Mouse (Mus musculus): ENCODE measurements around the gene Gm49345.
A peak's percentile ranks its signal among the peaks of the same experiment; 100 is the strongest.
"Not testable (repeated sequence)": the region's sequence is repeated elsewhere in the genome, so short reads cannot be mapped to it uniquely, and the experiment has no call there.

Gm49345 gene

GRCm38 (mm10) chr13:67637294-67638007 is at the start of gene Gm49345, which contains the start of gene Zfp729a:
Gm49345 (minus strand) TSS chr13:67637769.
Zfp729a (minus strand) TSS chr13:67637791.
- peak; percentile 93 for DNase-seq (ENCODE audit: low read depth, low spot score)

GRCm38 (mm10) chr13:67686971-67687370 is 49.4 kb upstream of the Gm49345 start, which contains the start of gene Zfp738:
Zfp738 (minus strand) TSS chr13:67687071.
- DNase-seq (ENCODE audit: low read depth, low spot score), result no peak

- DNase-seq (ENCODE audit: low read depth, low spot score), result not testable (repeated sequence)
These were observed 46.3 kb upstream of the Gm49345 start for GRCm38 (mm10) chr13:67683841-67684240.

GRCm38 (mm10) chr13:67682959-67683735 is 45.6 kb upstream of the Gm49345 start:
- DNase-seq (ENCODE audit: low read depth, low spot score), result peak; percentile 91

- no peak for DNase-seq (ENCODE audit: low read depth, low spot score)
These were observed 37.3 kb upstream of the Gm49345 start for GRCm38 (mm10) chr13:67674902-67675301.

GRCm38 (mm10) chr13:67652496-67652895 is 14.9 kb upstream of the Gm49345 start:
- DNase-seq (ENCODE audit: low read depth, low spot score), result no peak

- DNase-seq (ENCODE audit: low read depth, low spot score), result peak; percentile 7
These were observed 27.5 kb downstream of the Gm49345 start for GRCm38 (mm10) chr13:67610108-67610507.

GRCm38 (mm10) chr13:67609066-67609876 is 28.3 kb downstream of the Gm49345 start, which contains the start of gene Zfp729b:
Zfp729b (minus strand) TSS chr13:67609707.
- peak; percentile 93 for DNase-seq (ENCODE audit: low read depth, low spot score)

GRCm38 (mm10) chr13:67572591-67573189 is 64.9 kb downstream of the Gm49345 start:
- DNase-seq (ENCODE audit: low read depth, low spot score), result no peak

GRCm38 (mm10) chr13:67553730-67554129 is 83.8 kb downstream of the Gm49345 start, which contains the start of gene Zfp748:
Zfp748 (minus strand) TSS chr13:67553830.
- no peak for DNase-seq (ENCODE audit: low read depth, low spot score)

GRCm38 (mm10) chr13:67552505-67553346 is 84.8 kb downstream of the Gm49345 start:
- peak; percentile 91 for DNase-seq (ENCODE audit: low read depth, low spot score)

GRCm38 (mm10) chr13:67545941-67546340 is 91.6 kb downstream of the Gm49345 start:
- DNase-seq (ENCODE audit: low read depth, low spot score), result no peak

Data from CD4-positive helper T cell, adult 2 months (primary cell).